20 mouse cellular contexts compared by ENCODE assay signal in the genomic region with DNA sequence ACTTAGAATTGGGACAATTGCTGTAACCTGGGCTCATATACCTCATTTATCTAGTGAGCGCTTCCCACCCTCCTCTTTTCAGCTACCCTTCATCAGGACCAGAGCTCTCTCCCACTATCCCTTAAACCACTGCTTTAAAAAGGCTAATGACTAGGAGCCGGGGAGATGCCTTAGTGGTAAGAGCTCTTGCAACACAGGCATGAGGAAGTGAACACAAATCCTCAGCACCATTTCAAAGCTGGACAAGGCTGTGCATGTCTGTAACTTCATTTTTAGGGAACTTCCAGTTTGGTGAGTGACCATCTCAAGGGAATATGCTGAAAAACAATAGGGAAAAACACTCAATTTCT.
DNase-seq lines count a peak whose midpoint lies in the region; ATAC-seq and TF ChIP-seq lines count a peak whose summit lies in the region.
"Had no signal": no experiment of that assay in that cellular context is flagged by ENCODE, and none has a peak within 500 bp of the region (broad histone marks: within the 10 kb centered on the region; RNA-seq: fewer than 3 reads in every experiment).

No protein-coding gene starts in this region.

- no peak for TF ChIP-seq CTCF in heart, adult 2 months (IDR thresholded peaks at IDR 0.05)
- TF ChIP-seq CTCF in olfactory bulb, adult 2 months (IDR thresholded peaks at IDR 0.05; ENCODE audit: insufficient read depth, low read depth, low read length): no peak

- H3K27me3 ChIP-seq in heart, adult 2 months (ENCODE audit: control insufficient read depth, insufficient read depth, low read length): no peaks in the 10 kb centered on the region
- H3K27me3 ChIP-seq in midbrain, embryonic 13.5 days: no peaks in the 10 kb centered on the region
- H3K27me3 ChIP-seq in midbrain, embryonic 10.5 days (ENCODE audit: low read depth, poor library complexity, severe bottlenecking): no peaks in the 10 kb centered on the region
- H3K27me3 ChIP-seq: embryonic facial prominence, embryonic 13.5 days; hindbrain, embryonic 15.5 days; liver, embryonic 12.5 days; neural tube, embryonic 12.5 days had no signal

- DNase-seq in heart, adult 11 months: peak; percentile 68
- no peak for DNase-seq in heart, adult 2 months
- no peak for DNase-seq in midbrain, embryonic 10.5 days (ENCODE audit: low spot score)
- DNase-seq in spleen, postnatal 10 days (ENCODE audit: low spot score in 2 of 2): no peak
- DNase-seq: adrenal gland, adult 2 months; cerebellum, adult 8-10 months; heart, postnatal 36 days; kidney, postnatal 10 days; lung, embryonic 14.5 days; lung, postnatal 4 days; thymus, postnatal 36 days had no signal

- no peaks in the 10 kb centered on the region for H3K36me3 ChIP-seq in heart, adult 2 months (ENCODE audit: control insufficient read depth, insufficient read depth, low read length)
- H3K36me3 ChIP-seq in midbrain, embryonic 13.5 days: peaks cover 2% of the 10 kb centered on the region; the same call in 1 of the 2 replicates
- peaks cover 14% of the 10 kb centered on the region for H3K36me3 ChIP-seq in midbrain, embryonic 10.5 days
- no peaks in the 10 kb centered on the region for H3K36me3 ChIP-seq in macrophage (ENCODE audit: inconsistent target)
- H3K36me3 ChIP-seq: embryonic facial prominence, embryonic 13.5 days; hindbrain, embryonic 15.5 days; liver, embryonic 12.5 days had no signal

- no peaks in the 10 kb centered on the region for H3K79me2 ChIP-seq in heart, adult 2 months (replicated peaks; ENCODE audit: control insufficient read depth, insufficient read depth, low read length)
- H3K79me2 ChIP-seq in macrophage (ENCODE audit: inconsistent target): no peaks in the 10 kb centered on the region

- no peak overlapping the region for H3K27ac ChIP-seq in heart, adult 2 months
- H3K27ac ChIP-seq in midbrain, embryonic 13.5 days: 0 out of 2 replicates have a peak overlapping the region, but pooled peaks have one; percentile 30
- H3K27ac ChIP-seq in midbrain, embryonic 10.5 days (replicated peaks): no peak overlapping the region
- peak overlapping the region; percentile 83 for H3K27ac ChIP-seq in macrophage
- peak overlapping the region; percentile 64; the same call in 1 of the 2 replicates for H3K27ac ChIP-seq in olfactory bulb, adult 2 months (ENCODE audit: insufficient read depth, low read depth, low read length)
- H3K27ac ChIP-seq: embryonic facial prominence, embryonic 13.5 days; hindbrain, embryonic 15.5 days; limb, embryonic 10.5 days; liver, embryonic 12.5 days; neural tube, embryonic 12.5 days had no signal

- ATAC-seq in midbrain, embryonic 13.5 days: no peak
- ATAC-seq: intestine, postnatal 0 days; liver, embryonic 12.5 days had no signal

- WGBS in heart, adult 2 months: 73% methylated on average over 2 of the region's 2 CpGs
- WGBS in midbrain, embryonic 13.5 days: 81% methylated on average over 2 of the region's 2 CpGs
- WGBS in midbrain, embryonic 10.5 days: 90% methylated on average over 2 of the region's 2 CpGs
- 35% methylated on average over 2 of the region's 2 CpGs for WGBS in macrophage (ENCODE audit: missing documents)
- WGBS in olfactory bulb, adult 2 months: 60% methylated on average over 2 of the region's 2 CpGs

- no peak for TF ChIP-seq EP300 in heart, adult 2 months (IDR thresholded peaks at IDR 0.05; ENCODE audit: insufficient read depth, low read depth, low read length)

- no peak overlapping the region for H3K9ac ChIP-seq in heart, adult 2 months (ENCODE audit: low read depth, low read length)
- H3K9ac ChIP-seq in midbrain, embryonic 13.5 days (replicated peaks): no peak overlapping the region
- H3K9ac ChIP-seq: embryonic facial prominence, embryonic 13.5 days; hindbrain, embryonic 15.5 days; liver, embryonic 12.5 days; lung, embryonic 14.5 days; neural tube, embryonic 12.5 days had no signal

- TF ChIP-seq POLR2A in heart, adult 2 months (IDR thresholded peaks at IDR 0.05; ENCODE audit: insufficient read depth, low read depth, low read length): no peak
- no peak for TF ChIP-seq POLR2A in olfactory bulb, adult 2 months (IDR thresholded peaks at IDR 0.05; ENCODE audit: insufficient read depth, low read depth, low read length)

- no peaks in the 10 kb centered on the region for H3K4me1 ChIP-seq in heart, adult 2 months (ENCODE audit: control insufficient read depth, insufficient read depth, low read length)
- H3K4me1 ChIP-seq in midbrain, embryonic 13.5 days (replicated peaks): no peaks in the 10 kb centered on the region
- H3K4me1 ChIP-seq in midbrain, embryonic 10.5 days: no peaks in the 10 kb centered on the region
- no peaks in the 10 kb centered on the region; the same call in 1 of the 2 replicates for H3K4me1 ChIP-seq in olfactory bulb, adult 2 months (ENCODE audit: control insufficient read depth, insufficient read depth, low read length)
- H3K4me1 ChIP-seq: hindbrain, embryonic 15.5 days; limb, embryonic 10.5 days; neural tube, embryonic 12.5 days had no signal

- intact Hi-C loops in heart, adult 2 months (cut with DNase I): no loop called here

- no peak overlapping the region for H3K4me2 ChIP-seq in midbrain, embryonic 13.5 days (replicated peaks)
- H3K4me2 ChIP-seq: embryonic facial prominence, embryonic 13.5 days; hindbrain, embryonic 15.5 days; liver, embryonic 12.5 days; lung, embryonic 14.5 days; neural tube, embryonic 12.5 days had no signal

- H3K9me3 ChIP-seq in midbrain, embryonic 13.5 days: no peaks in the 10 kb centered on the region
- H3K9me3 ChIP-seq in midbrain, embryonic 10.5 days (replicated peaks): no peaks in the 10 kb centered on the region; the same call in 1 of the 2 replicates
- H3K9me3 ChIP-seq: embryonic facial prominence, embryonic 13.5 days; hindbrain, embryonic 15.5 days; limb, embryonic 10.5 days; liver, embryonic 12.5 days; neural tube, embryonic 12.5 days had no signal

- no peak overlapping the region for H3K4me3 ChIP-seq in heart, adult 2 months
- no peak overlapping the region for H3K4me3 ChIP-seq in midbrain, embryonic 13.5 days (replicated peaks)
- no peak overlapping the region for H3K4me3 ChIP-seq in midbrain, embryonic 10.5 days
- H3K4me3 ChIP-seq in macrophage (ENCODE audit: inconsistent target): no peak overlapping the region
- H3K4me3 ChIP-seq in olfactory bulb, adult 2 months (ENCODE audit: insufficient read depth, low read depth, low read length): no peak overlapping the region
- H3K4me3 ChIP-seq: embryonic facial prominence, embryonic 13.5 days; hindbrain, embryonic 15.5 days; limb, embryonic 10.5 days; liver, embryonic 12.5 days; neural tube, embryonic 12.5 days had no signal

Comparison
In these comparisons a context has a peak if more than half of its experiments do, and no peak if none do; other contexts are left out.
1. H3K27ac ChIP-seq: peak in midbrain, embryonic 13.5 days (single experiment), macrophage (single experiment) and olfactory bulb, adult 2 months (single experiment); none in heart, adult 2 months (single experiment) and midbrain, embryonic 10.5 days (single experiment).